Mouse (Mus musculus) heart, embryonic 13.5 days (tissue): ENCODE measurements at regions not wholly inside any gene's neighbourhood (a gene's known extent, or its start where the extent isn't known, plus 50 kb on each side); places are given as distances from the start of the nearest gene placed in this dataset.

Experiments used
- ATAC-seq: fragments of 200-750 bp; cut with Nextera tagmentation; 2 replicates; pipeline ENCODE4 v1.8.0; 2017; ENCODE audit warnings: moderate TSS enrichment; ENCODE audit not compliant: insufficient number of reproducible peaks, low FRiP score, low TSS enrichment; ENCODE audit errors: extremely low read depth
- H3K27ac ChIP-seq: fragments of 300-500 bp; sonication (generic); replicated peaks from 2 replicates; pipeline ENCODE4 v1.5.1; 2015; ENCODE audit warnings: moderate library complexity, mild to moderate bottlenecking, inconsistent platforms
- H3K27me3 ChIP-seq: fragments of 300-500 bp; sonication (generic); replicated peaks from 2 replicates; pipeline ENCODE4 v1.6.1; 2015; ENCODE audit warnings: mild to moderate bottlenecking, inconsistent platforms
- H3K36me3 ChIP-seq: fragments of 300-500 bp; sonication (generic); 2 replicates; pipeline ENCODE4 v1.6.1; 2015; ENCODE audit warnings: mild to moderate bottlenecking, inconsistent platforms
- H3K4me1 ChIP-seq: fragments of 300-500 bp; sonication (generic); 2 replicates; pipeline ENCODE4 v1.6.1; 2015; ENCODE audit warnings: inconsistent platforms
- H3K4me2 ChIP-seq: fragments of 300-500 bp; sonication (generic); 2 replicates; pipeline ENCODE4 v1.6.1; 2015; ENCODE audit warnings: inconsistent platforms, mild to moderate bottlenecking, moderate library complexity
- H3K4me3 ChIP-seq: fragments of 300-500 bp; sonication (generic); 2 replicates; pipeline ENCODE4 v1.5.1; 2015; ENCODE audit warnings: moderate library complexity, mild to moderate bottlenecking, inconsistent platforms
- H3K9ac ChIP-seq: fragments of 300-500 bp; sonication (generic); 2 replicates; pipeline ENCODE4 v1.6.1; 2015; ENCODE audit warnings: inconsistent platforms, mild to moderate bottlenecking, moderate library complexity
- H3K9me3 ChIP-seq: fragments of 300-500 bp; sonication (generic); 2 replicates; pipeline ENCODE4 v1.6.1; 2016; ENCODE audit warnings: inconsistent platforms
- WGBS: fragments of 180-500 bp; shearing (Covaris S2); methylation state at CpG from one replicate; pipeline ENCODE4 v1.1.7; 2015; ENCODE audit warnings: mixed read lengths; 5-methylcytosine and 5-hydroxymethylcytosine counted together

- no peaks in the 10 kb centered on the region for H3K36me3 ChIP-seq
- no peaks in the 10 kb centered on the region for H3K9me3 ChIP-seq
- H3K9ac ChIP-seq = no peak overlapping the region
- no peak for ATAC-seq
- no peak overlapping the region for H3K4me2 ChIP-seq
- no peaks in the 10 kb centered on the region for H3K4me1 ChIP-seq
- no peak overlapping the region for H3K4me3 ChIP-seq
- 64% methylated on average over 2 of the region's 2 CpGs for WGBS
- no peaks in the 10 kb centered on the region for H3K27me3 ChIP-seq
- H3K27ac ChIP-seq = no peak overlapping the region
These were observed 189.4 kb downstream of the Map2k6 start for GRCm38 (mm10) chr11:110588280-110588679.

- Histone ChIP-seq H3K9me3 (no peaks in the 10 kb centered on the region), H3K27me3 (no peaks in the 10 kb centered on the region), H3K4me2 (no peak overlapping the region), H3K27ac (no peak overlapping the region), H3K4me3 (no peak overlapping the region), H3K9ac (no peak overlapping the region), H3K4me1 (no peaks in the 10 kb centered on the region), H3K36me3 (no peaks in the 10 kb centered on the region)
- ATAC-seq = no peak
- WGBS = 78% methylated on average over 7 of the region's 7 CpGs
These were observed 196.4 kb downstream of the Map2k6 start for GRCm38 (mm10) chr11:110595266-110595862.

DNA sequence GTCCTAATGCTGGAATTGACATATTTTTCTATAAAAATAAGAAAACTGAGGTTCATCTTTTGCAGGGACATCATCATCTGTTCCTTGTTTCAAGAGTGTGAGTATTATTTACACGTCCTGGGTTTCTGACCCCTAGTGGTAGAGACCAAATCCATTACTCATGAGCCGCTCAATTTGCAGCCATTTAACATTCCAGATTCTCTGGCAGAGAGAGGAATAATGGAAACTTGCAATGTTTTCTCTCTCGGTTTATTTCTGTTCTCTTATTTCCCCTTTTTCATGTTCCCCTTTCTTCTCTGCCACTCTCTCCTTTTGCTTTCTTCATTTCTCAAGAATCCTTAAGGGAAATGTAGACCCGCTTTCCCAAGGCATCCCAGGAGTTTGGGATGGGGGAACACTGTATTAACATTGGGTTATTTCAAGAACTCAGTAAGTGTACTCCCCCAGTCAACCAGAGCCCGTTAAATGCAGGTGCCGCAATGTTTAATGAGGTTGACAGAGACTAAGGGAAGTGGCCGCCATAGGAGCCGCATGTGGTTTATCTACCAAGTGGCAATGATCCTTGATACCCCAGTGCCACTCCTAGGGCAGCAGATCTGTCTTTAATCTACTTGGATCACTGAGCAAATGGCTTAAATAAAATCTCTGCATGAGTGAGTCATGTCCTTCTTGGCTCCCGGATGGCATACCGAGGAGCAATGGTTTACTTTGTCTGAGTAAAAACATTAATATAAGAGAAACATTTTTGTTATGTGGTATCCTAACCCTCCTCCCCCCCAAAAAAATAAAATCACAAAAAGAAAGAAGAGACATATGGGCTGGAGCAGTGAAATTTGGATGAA is 206.3 kb downstream of the Map2k6 start:
- WGBS = 70% methylated on average over 10 of the region's 10 CpGs
- no peak for ATAC-seq
- no peak overlapping the region for H3K27ac ChIP-seq

GRCm38 (mm10) chr11:110609276-110609675 is 210.4 kb downstream of the Map2k6 start:
- Histone ChIP-seq H3K27me3 (no peaks in the 10 kb centered on the region), H3K4me2 (no peak overlapping the region), H3K9ac (no peak overlapping the region), H3K4me3 (no peak overlapping the region), H3K4me1 (no peaks in the 10 kb centered on the region), H3K27ac (no peak overlapping the region), H3K9me3 (no peaks in the 10 kb centered on the region), H3K36me3 (no peaks in the 10 kb centered on the region)
- no peak for ATAC-seq
- WGBS = 80% methylated on average over 2 of the region's 2 CpGs

More for the DNA sequence above, 206.3 kb downstream of the Map2k6 start:
- no peaks in the 10 kb centered on the region for H3K36me3 ChIP-seq
- no peak overlapping the region for H3K4me2 ChIP-seq
- H3K9me3 ChIP-seq = no peaks in the 10 kb centered on the region
- H3K4me1 ChIP-seq = no peaks in the 10 kb centered on the region
- H3K27me3 ChIP-seq = no peaks in the 10 kb centered on the region
- H3K9ac ChIP-seq = no peak overlapping the region
- H3K4me3 ChIP-seq = no peak overlapping the region

- Histone ChIP-seq H3K36me3 (no peaks in the 10 kb centered on the region), H3K9me3 (no peaks in the 10 kb centered on the region), H3K4me3 (no peak overlapping the region), H3K9ac (no peak overlapping the region), H3K27ac (no peak overlapping the region), H3K4me2 (no peak overlapping the region), H3K27me3 (no peaks in the 10 kb centered on the region), H3K4me1 (no peaks in the 10 kb centered on the region)
- ATAC-seq = no peak
- WGBS = 70% methylated on average over 7 of the region's 7 CpGs
These were observed 211.9 kb downstream of the Map2k6 start for GRCm38 (mm10) chr11:110610831-110611230.

- Histone ChIP-seq H3K4me2 (no peak overlapping the region), H3K4me3 (no peak overlapping the region), H3K27me3 (no peaks in the 10 kb centered on the region), H3K27ac (no peak overlapping the region), H3K9ac (no peak overlapping the region), H3K9me3 (no peaks in the 10 kb centered on the region), H3K4me1 (0 out of 2 replicates have a peak, but pooled peaks cover 3% of the 10 kb centered on the region), H3K36me3 (no peaks in the 10 kb centered on the region)
- ATAC-seq = no peak
- WGBS = 69% methylated on average over 6 of the region's 6 CpGs
These were observed 233.1 kb downstream of the Map2k6 start for GRCm38 (mm10) chr11:110632001-110632400.

DNA sequence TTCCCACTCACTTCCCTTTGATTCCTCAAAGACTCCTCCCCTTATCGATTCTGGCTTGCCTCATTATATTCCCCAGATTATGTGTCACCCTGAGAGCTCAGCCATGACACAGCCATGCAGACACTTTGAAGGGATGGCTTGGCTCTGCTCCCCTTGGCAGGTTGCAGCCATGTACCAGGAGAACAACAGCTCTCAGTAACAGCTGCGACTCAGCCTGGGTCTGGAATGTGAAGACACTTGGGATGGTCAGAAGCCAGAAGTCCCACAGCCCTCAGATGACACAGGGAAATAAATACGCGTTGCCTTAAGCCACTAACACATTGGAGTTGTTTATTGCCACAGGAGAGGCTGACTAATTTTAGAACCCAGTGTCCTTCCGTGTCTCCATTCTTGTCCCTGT is 234.4 kb downstream of the Map2k6 start:
- WGBS = 61% methylated on average over 5 of the region's 5 CpGs
- no peaks in the 10 kb centered on the region for H3K27me3 ChIP-seq
- H3K36me3 ChIP-seq = no peaks in the 10 kb centered on the region
- H3K4me2 ChIP-seq = no peak overlapping the region
- H3K4me1 ChIP-seq = 0 out of 2 replicates have a peak, but pooled peaks cover 3% of the 10 kb centered on the region
- no peaks in the 10 kb centered on the region for H3K9me3 ChIP-seq
- no peak overlapping the region for H3K9ac ChIP-seq
- H3K27ac ChIP-seq = no peak overlapping the region
- H3K4me3 ChIP-seq = no peak overlapping the region
- no peak for ATAC-seq

DNA sequence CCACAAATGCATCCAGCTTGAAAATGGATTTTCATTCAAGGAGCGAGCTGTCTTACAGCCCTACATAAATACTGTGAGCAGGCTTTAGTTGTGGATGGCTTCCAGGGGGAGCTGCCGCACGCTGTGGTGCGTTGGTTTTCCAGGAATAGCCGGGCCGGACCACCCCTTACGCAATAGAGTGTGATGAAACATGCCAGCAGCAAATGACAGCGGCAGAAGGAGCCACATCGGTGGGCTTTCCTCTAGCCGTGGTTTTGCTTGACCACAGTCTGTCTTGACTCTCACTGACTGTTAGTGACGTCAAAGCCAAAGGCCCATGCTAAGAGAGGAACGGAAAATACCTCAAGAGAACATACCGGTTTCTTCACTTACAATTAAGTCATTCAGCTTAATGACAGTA is 243.6 kb downstream of the Map2k6 start:
- WGBS = 75% methylated on average over 13 of the region's 13 CpGs
- H3K9ac ChIP-seq = no peak overlapping the region
- no peak overlapping the region for H3K27ac ChIP-seq
- H3K4me1 ChIP-seq = no peaks in the 10 kb centered on the region
- H3K4me3 ChIP-seq = no peak overlapping the region
- H3K36me3 ChIP-seq = no peaks in the 10 kb centered on the region
- no peaks in the 10 kb centered on the region for H3K27me3 ChIP-seq
- ATAC-seq = no peak
- H3K4me2 ChIP-seq = no peak overlapping the region
- H3K9me3 ChIP-seq = no peaks in the 10 kb centered on the region

DNA sequence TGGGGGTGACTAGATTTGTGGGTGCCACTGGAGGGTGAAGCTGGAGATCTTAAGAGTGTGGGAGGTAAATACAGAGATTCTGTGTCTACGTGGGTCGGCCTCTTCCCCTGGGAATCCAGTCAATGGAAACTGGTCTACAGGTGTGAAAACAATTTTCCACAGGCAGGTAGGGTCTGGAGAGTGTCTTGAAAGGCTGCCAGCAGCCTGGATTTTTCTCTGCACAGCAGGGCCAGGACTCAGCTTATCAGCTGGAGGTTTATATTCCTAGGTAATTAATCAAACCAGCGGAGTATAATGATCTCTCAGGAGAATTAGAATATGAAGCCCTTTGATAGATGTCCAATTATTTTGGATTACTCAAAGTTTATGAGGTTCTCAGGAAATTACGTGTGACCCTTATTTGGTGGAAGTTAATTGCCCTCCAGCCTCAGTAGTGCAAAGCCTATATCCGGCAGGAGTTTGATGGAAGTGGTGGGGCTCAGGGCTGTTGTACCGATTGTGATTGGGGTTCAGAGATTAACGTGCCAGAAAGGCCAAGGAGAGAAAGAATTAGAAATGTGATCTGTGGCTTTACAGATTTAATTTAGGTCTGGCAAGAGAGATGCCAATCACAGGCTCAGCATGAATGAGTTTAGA is 250.8 kb downstream of the Map2k6 start:
- no peak overlapping the region for H3K4me2 ChIP-seq
- no peak overlapping the region for H3K9ac ChIP-seq
- H3K9me3 ChIP-seq = no peaks in the 10 kb centered on the region
- no peak overlapping the region for H3K27ac ChIP-seq
- no peaks in the 10 kb centered on the region for H3K36me3 ChIP-seq
- ATAC-seq = no peak
- peaks cover 8% of the 10 kb centered on the region; the same call in 1 of the 2 replicates for H3K4me1 ChIP-seq
- H3K4me3 ChIP-seq = no peak overlapping the region
- H3K27me3 ChIP-seq = no peaks in the 10 kb centered on the region
- 70% methylated on average over 7 of the region's 7 CpGs for WGBS

- no peak for ATAC-seq
- Histone ChIP-seq H3K4me3 (no peak overlapping the region), H3K9me3 (no peaks in the 10 kb centered on the region)
These were observed 253.1 kb downstream of the Map2k6 start for GRCm38 (mm10) chr11:110652068-110652467.

GRCm38 (mm10) chr11:110656524-110657156 is 257.7 kb downstream of the Map2k6 start:
- Histone ChIP-seq H3K4me1 (peaks cover 15% of the 10 kb centered on the region), H3K27me3 (no peaks in the 10 kb centered on the region), H3K9me3 (no peaks in the 10 kb centered on the region), H3K4me2 (no peak overlapping the region), H3K9ac (no peak overlapping the region), H3K4me3 (no peak overlapping the region), H3K27ac (peak overlapping the region; percentile 26; the same call in 1 of the 2 replicates), H3K36me3 (no peaks in the 10 kb centered on the region)
- WGBS = 76% methylated on average over 11 of the region's 11 CpGs
- no peak for ATAC-seq

More at GRCm38 (mm10) chr11:110652068-110652467, 253.1 kb downstream of the Map2k6 start:
- Histone ChIP-seq H3K27ac (no peak overlapping the region), H3K4me1 (peaks cover 8% of the 10 kb centered on the region), H3K36me3 (no peaks in the 10 kb centered on the region), H3K9ac (no peak overlapping the region), H3K27me3 (no peaks in the 10 kb centered on the region), H3K4me2 (no peak overlapping the region)
- WGBS = 41% methylated on average over 3 of the region's 3 CpGs
